Mouse (Mus musculus): Measurements from ENCODE around the gene Slc17a3. TPM values are rescaled to one million over a fixed set of nuclear protein-coding genes. Genes with fewer than 3 reads are reported as not detected.

The Slc17a3 gene
- polyA plus RNA-seq (2012; rRNA removed): 0.06 TPM in 1 of 2 replicates, not detected in the other

GRCm38 (mm10) chr13:23839308-23839707 is at the start of gene Slc17a3:
Gene Slc17a3, plus strand, starts transcription at chr13:23839434.
- no peaks in the 10 kb centered on the region for H3K4me1 ChIP-seq (ENCODE audit: control insufficient read depth, insufficient read depth, insufficient read length)
- 69% methylated on average over 2 of the region's 2 CpGs for WGBS
- DNase-seq (ENCODE audit: low read depth in 1 of 2, low spot score in 2 of 2): no peak
- TF ChIP-seq CTCF (IDR thresholded peaks at IDR 0.05; ENCODE audit: extremely low read depth, insufficient read depth, insufficient read length, insufficient replicate concordance) (no peak), POLR2A (IDR thresholded peaks at IDR 0.05; ENCODE audit: low read depth, low read length) (no peak)
- no peak within 1 kb of the TSS for H3K27ac ChIP-seq (ENCODE audit: insufficient read depth, low read length)
- H3K27me3 ChIP-seq (ENCODE audit: control insufficient read depth, insufficient read depth, low read length): no peaks in the 10 kb centered on the region
- no peak within 1 kb of the TSS for H3K4me3 ChIP-seq (ENCODE audit: extremely low read depth, insufficient read depth, insufficient read length)
- H3K36me3 ChIP-seq (ENCODE audit: control insufficient read depth, insufficient read depth, low read length): no peaks in the 10 kb centered on the region

- TF ChIP-seq CTCF (IDR thresholded peaks at IDR 0.05; ENCODE audit: extremely low read depth, insufficient read depth, insufficient read length, insufficient replicate concordance) (peak; percentile 27; the same call in 1 of the 2 replicates), POLR2A (IDR thresholded peaks at IDR 0.05; ENCODE audit: low read depth, low read length) (no peak)
These were observed 46.7 kb upstream of the Slc17a3 start for GRCm38 (mm10) chr13:23792520-23792919.

GRCm38 (mm10) chr13:23799405-23799804 is 39.8 kb upstream of the Slc17a3 start:
- H3K27me3 ChIP-seq (ENCODE audit: control insufficient read depth, insufficient read depth, low read length): no peaks in the 10 kb centered on the region
- 13% methylated on average over 5 of the region's 5 CpGs for WGBS
- H3K4me1 ChIP-seq (ENCODE audit: control insufficient read depth, insufficient read depth, insufficient read length): peaks cover 6% of the 10 kb centered on the region
- DNase-seq (ENCODE audit: low read depth in 1 of 2, low spot score in 2 of 2): peak in 1 of 2 experiments; percentile 8
- no peak overlapping the region for H3K27ac ChIP-seq (ENCODE audit: insufficient read depth, low read length)
- H3K4me3 ChIP-seq (ENCODE audit: extremely low read depth, insufficient read depth, insufficient read length): no peak overlapping the region
- TF ChIP-seq CTCF (IDR thresholded peaks at IDR 0.05; ENCODE audit: extremely low read depth, insufficient read depth, insufficient read length, insufficient replicate concordance) (no peak), POLR2A (IDR thresholded peaks at IDR 0.05; ENCODE audit: low read depth, low read length) (no peak)
- H3K36me3 ChIP-seq (ENCODE audit: control insufficient read depth, insufficient read depth, low read length): no peaks in the 10 kb centered on the region

More at GRCm38 (mm10) chr13:23792520-23792919, 46.7 kb upstream of the Slc17a3 start:
- DNase-seq (ENCODE audit: low read depth in 1 of 2, low spot score in 2 of 2): peak; percentile 43 to 50
- Histone ChIP-seq H3K4me3 (ENCODE audit: extremely low read depth, insufficient read depth, insufficient read length) (no peak overlapping the region), H3K27me3 (ENCODE audit: control insufficient read depth, insufficient read depth, low read length) (no peaks in the 10 kb centered on the region), H3K4me1 (ENCODE audit: control insufficient read depth, insufficient read depth, insufficient read length) (no peaks in the 10 kb centered on the region), H3K36me3 (ENCODE audit: control insufficient read depth, insufficient read depth, low read length) (no peaks in the 10 kb centered on the region), H3K27ac (ENCODE audit: insufficient read depth, low read length) (no peak overlapping the region)
- 42% methylated on average over 2 of the region's 2 CpGs for WGBS

GRCm38 (mm10) chr13:23804532-23804931 is 34.7 kb upstream of the Slc17a3 start:
- Histone ChIP-seq H3K4me3 (ENCODE audit: extremely low read depth, insufficient read depth, insufficient read length) (no peak overlapping the region), H3K27ac (ENCODE audit: insufficient read depth, low read length) (no peak overlapping the region), H3K4me1 (ENCODE audit: control insufficient read depth, insufficient read depth, insufficient read length) (no peaks in the 10 kb centered on the region), H3K36me3 (ENCODE audit: control insufficient read depth, insufficient read depth, low read length) (no peaks in the 10 kb centered on the region), H3K27me3 (ENCODE audit: control insufficient read depth, insufficient read depth, low read length) (no peaks in the 10 kb centered on the region)
- WGBS: 82% methylated on average over 2 of the region's 2 CpGs
- TF ChIP-seq CTCF (IDR thresholded peaks at IDR 0.05; ENCODE audit: extremely low read depth, insufficient read depth, insufficient read length, insufficient replicate concordance): no peak
- no peak for TF ChIP-seq POLR2A (IDR thresholded peaks at IDR 0.05; ENCODE audit: low read depth, low read length)
- DNase-seq (ENCODE audit: low read depth in 1 of 2, low spot score in 2 of 2): no peak

- whole genome bisulfite sequencing: 87% methylated on average over 15 of the region's 15 CpGs
- Histone ChIP-seq H3K36me3 (ENCODE audit: control insufficient read depth, insufficient read depth, low read length) (no peaks in the 10 kb centered on the region), H3K27ac (ENCODE audit: insufficient read depth, low read length) (no peak within 1 kb of the TSS), H3K27me3 (ENCODE audit: control insufficient read depth, insufficient read depth, low read length) (no peaks in the 10 kb centered on the region), H3K4me3 (ENCODE audit: extremely low read depth, insufficient read depth, insufficient read length) (no peak within 1 kb of the TSS), H3K4me1 (ENCODE audit: control insufficient read depth, insufficient read depth, insufficient read length) (no peaks in the 10 kb centered on the region)
- no peak for DNase-seq (ENCODE audit: low read depth in 1 of 2, low spot score in 2 of 2)
- no peak for TF ChIP-seq CTCF (IDR thresholded peaks at IDR 0.05; ENCODE audit: extremely low read depth, insufficient read depth, insufficient read length, insufficient replicate concordance)
- TF ChIP-seq POLR2A (IDR thresholded peaks at IDR 0.05; ENCODE audit: low read depth, low read length): no peak
These were observed 32.7 kb upstream of the Slc17a3 start, which contains the start of gene Slc17a2 for GRCm38 (mm10) chr13:23806422-23807052. Gene Slc17a2, plus strand, starts transcription at chr13:23806993.

- H3K27ac ChIP-seq (ENCODE audit: insufficient read depth, low read length): no peak overlapping the region
- no peak for TF ChIP-seq CTCF (IDR thresholded peaks at IDR 0.05; ENCODE audit: extremely low read depth, insufficient read depth, insufficient read length, insufficient replicate concordance)
- no peak for TF ChIP-seq POLR2A (IDR thresholded peaks at IDR 0.05; ENCODE audit: low read depth, low read length)
- no peak for DNase-seq (ENCODE audit: low read depth in 1 of 2, low spot score in 2 of 2)
These were observed 23.1 kb upstream of the Slc17a3 start for GRCm38 (mm10) chr13:23816148-23816547.

More at GRCm38 (mm10) chr13:23816148-23816547, 23.1 kb upstream of the Slc17a3 start:
- Histone ChIP-seq H3K4me1 (ENCODE audit: control insufficient read depth, insufficient read depth, insufficient read length) (no peaks in the 10 kb centered on the region), H3K27me3 (ENCODE audit: control insufficient read depth, insufficient read depth, low read length) (no peaks in the 10 kb centered on the region), H3K4me3 (ENCODE audit: extremely low read depth, insufficient read depth, insufficient read length) (no peak overlapping the region), H3K36me3 (ENCODE audit: control insufficient read depth, insufficient read depth, low read length) (no peaks in the 10 kb centered on the region)
- WGBS: 70% methylated on average over 2 of the region's 2 CpGs

Data from spleen, adult 2 months (tissue).